Mouse (Mus musculus) adrenal gland, postnatal 14 days (tissue): ENCODE measurements around the gene Acsm4. TPM values are rescaled to one million over a fixed set of nuclear protein-coding genes. Genes with fewer than 3 reads are reported as not detected.

Experiments used
- DNase-seq: peaks from one replicate; pipeline ENCODE4 v3.0.0; 2021; ENCODE audit warnings: mixed read lengths
- total RNA-seq: library from RNA; stranded (reverse); gene quantifications from 2 replicates; pipeline ENCODE4 v1.2.3, GENCODE M21; 2021

Gene Acsm4
- total RNA-seq, 1 experiment from 2014 or later, result not detected

GRCm38 (mm10) chr7:119762166-119762697, 72.4 kb downstream of the Acsm4 start:
- no peak for DNase-seq

Other genes with a start within 250 kb of the Acsm4 start
- gene Gp2, start 230.7 kb upstream of the Acsm4 start, total RNA-seq, result not detected in 2 replicates
- not detected in 2 replicates for gene Umod, start 210.7 kb upstream of the Acsm4 start, total RNA-seq
- gene Acsm5, start 170.6 kb upstream of the Acsm4 start, total RNA-seq, result 4.6 and 11.0 TPM in 2 replicates
- 0.44 TPM in 1 of 2 replicates, not detected in the other for gene Pdilt, start 166.5 kb upstream of the Acsm4 start, total RNA-seq
- gene Acsm2, start 135.7 kb upstream of the Acsm4 start, total RNA-seq, result not detected in 2 replicates
- gene Acsm1, start 83.0 kb upstream of the Acsm4 start, total RNA-seq, result 0.34 and 14.4 TPM in 2 replicates
- 34.4 and 36.7 TPM in 2 replicates for gene Thumpd1, start 30.8 kb downstream of the Acsm4 start, total RNA-seq
- 52.8 and 59.7 TPM in 2 replicates for gene Acsm3, start 70.9 kb downstream of the Acsm4 start, total RNA-seq
- 6.8 and 13.3 TPM in 2 replicates for gene Rexo5, start 104.0 kb downstream of the Acsm4 start, total RNA-seq
- 7.5 and 9.4 TPM in 2 replicates for gene Eri2, start 104.0 kb downstream of the Acsm4 start, total RNA-seq
- gene Lyrm1, start 205.8 kb downstream of the Acsm4 start, total RNA-seq, result 7.8 and 11.9 TPM in 2 replicates
- 37.4 and 47.7 TPM in 2 replicates for gene Dcun1d3, start 206.3 kb downstream of the Acsm4 start, total RNA-seq